Mouse (Mus musculus): ENCODE results near the gene AA467197.

DNA sequence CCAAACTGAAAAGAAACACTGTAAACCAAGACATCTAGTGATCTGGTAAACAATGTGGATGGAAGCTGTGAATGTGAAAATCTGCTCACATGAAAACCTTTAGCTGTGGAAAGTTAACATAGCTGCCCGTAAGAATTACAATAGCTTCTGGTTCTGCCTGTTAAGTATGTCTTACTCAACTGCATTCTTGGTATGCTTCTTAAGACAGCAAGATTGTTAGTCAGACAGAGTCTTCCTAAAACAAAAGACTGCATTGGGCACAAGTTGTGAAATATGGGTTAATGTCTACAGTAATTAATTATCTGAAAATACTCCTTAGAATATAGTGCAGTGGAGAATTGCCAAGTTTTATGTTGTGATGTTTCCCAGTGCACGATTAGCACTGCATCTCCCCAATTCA is 45.7 kb downstream of the AA467197 start:
- TF ChIP-seq CTCF (IDR thresholded peaks at IDR 0.05; ENCODE audit: low read depth) (no peak), EP300 (IDR thresholded peaks at IDR 0.05; ENCODE audit: low read depth) (no peak)

Data from liver, postnatal 0 days (tissue).